Mouse (Mus musculus) testis, adult 2 months (tissue): Measurements from ENCODE around the gene Rbms3.

Experiments used
- CTCF ChIP-seq: fragments of 200-500 bp; IDR thresholded peaks from 2 replicates; pipeline ENCODE4 v1.5.1; 2012; ENCODE audit warnings: low read depth, mild to moderate bottlenecking, inconsistent platforms, low read length, moderate library complexity; ENCODE audit not compliant: control insufficient read depth, insufficient read depth, insufficient replicate concordance
- POLR2A ChIP-seq: fragments of 200-500 bp; IDR thresholded peaks from 2 replicates; pipeline ENCODE4 v1.6.1; 2012; ENCODE audit warnings: low read depth, mild to moderate bottlenecking, inconsistent platforms, low read length, moderate library complexity; ENCODE audit not compliant: control insufficient read depth

DNA sequence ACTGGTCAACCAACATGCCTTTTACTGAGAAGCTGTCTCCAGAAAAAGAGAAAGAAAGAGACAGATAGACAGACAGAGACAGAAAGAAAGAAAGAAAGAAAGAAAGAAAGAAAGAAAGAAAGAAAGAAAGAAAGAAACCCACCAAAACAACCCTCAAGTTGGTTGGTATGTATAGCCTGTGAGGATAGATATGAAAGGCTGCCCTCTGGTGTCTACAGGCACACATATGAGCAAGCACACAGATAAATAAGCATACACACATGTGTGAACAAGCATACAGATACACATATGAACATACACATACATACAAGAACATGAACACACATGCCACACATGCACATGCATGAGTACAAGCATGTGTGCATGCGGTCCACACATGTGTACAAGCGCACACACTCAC is 199.0 kb downstream of the Rbms3 start:
- TF ChIP-seq POLR2A, result no peak
- no peak for TF ChIP-seq CTCF
